Mouse (Mus musculus): Measurements from ENCODE around the gene Pacsin2. TPM values are rescaled to one million over a fixed set of nuclear protein-coding genes. Genes with fewer than 3 reads are reported as not detected.

Gene Pacsin2
- polyA plus RNA-seq, 1 experiment, result 78.3 TPM

GRCm38 (mm10) chr15:83417916-83418315 lies 46.5 kb downstream of the Pacsin2 start:
- no peak overlapping the region for H3K4me3 ChIP-seq (ENCODE audit: low read depth, low read length)
- no peaks in the 10 kb centered on the region for H3K27me3 ChIP-seq (ENCODE audit: control insufficient read depth, insufficient read depth, low read length, poor library complexity, severe bottlenecking)
- no peaks in the 10 kb centered on the region for H3K9me3 ChIP-seq (replicated peaks; ENCODE audit: control insufficient read depth, insufficient read depth, low read length, poor library complexity, severe bottlenecking)
- no peak overlapping the region for H3K9ac ChIP-seq (ENCODE audit: low read depth, poor library complexity, severe bottlenecking)
- TF ChIP-seq EP300 (IDR thresholded peaks at IDR 0.05; ENCODE audit: insufficient read depth, low read depth, low read length) (no peak), POLR2A (IDR thresholded peaks at IDR 0.05; ENCODE audit: insufficient read depth, low read length) (no peak), CTCF (IDR thresholded peaks at IDR 0.05; ENCODE audit: low read depth, low read length) (no peak)
- peaks cover 4% of the 10 kb centered on the region for H3K4me1 ChIP-seq (ENCODE audit: control insufficient read depth, insufficient read depth, low read length)
- no peak overlapping the region for H3K27ac ChIP-seq (ENCODE audit: insufficient read depth, low read length)
- H3K36me3 ChIP-seq (ENCODE audit: control insufficient read depth, insufficient read depth, low read length, poor library complexity, severe bottlenecking), result no peaks in the 10 kb centered on the region

- Histone ChIP-seq H3K4me3 (ENCODE audit: low read depth, low read length) (no peak overlapping the region), H3K4me1 (ENCODE audit: control insufficient read depth, insufficient read depth, low read length) (peaks cover 4% of the 10 kb centered on the region)
- TF ChIP-seq EP300 (IDR thresholded peaks at IDR 0.05; ENCODE audit: insufficient read depth, low read depth, low read length), result no peak
- no peak for TF ChIP-seq CTCF (IDR thresholded peaks at IDR 0.05; ENCODE audit: low read depth, low read length)
- no peak for TF ChIP-seq POLR2A (IDR thresholded peaks at IDR 0.05; ENCODE audit: insufficient read depth, low read length)
Measured at GRCm38 (mm10) chr15:83417407-83417806, 47.0 kb downstream of the Pacsin2 start.

GRCm38 (mm10) chr15:83415391-83415790 lies 49.0 kb downstream of the Pacsin2 start:
- H3K36me3 ChIP-seq (ENCODE audit: control insufficient read depth, insufficient read depth, low read length, poor library complexity, severe bottlenecking), result no peaks in the 10 kb centered on the region
- no peak overlapping the region for H3K27ac ChIP-seq (ENCODE audit: insufficient read depth, low read length)
- no peaks in the 10 kb centered on the region for H3K27me3 ChIP-seq (ENCODE audit: control insufficient read depth, insufficient read depth, low read length, poor library complexity, severe bottlenecking)
- peaks cover 4% of the 10 kb centered on the region for H3K4me1 ChIP-seq (ENCODE audit: control insufficient read depth, insufficient read depth, low read length)
- TF ChIP-seq POLR2A (IDR thresholded peaks at IDR 0.05; ENCODE audit: insufficient read depth, low read length) (no peak), EP300 (IDR thresholded peaks at IDR 0.05; ENCODE audit: insufficient read depth, low read depth, low read length) (no peak), CTCF (IDR thresholded peaks at IDR 0.05; ENCODE audit: low read depth, low read length) (no peak)
- H3K9ac ChIP-seq (ENCODE audit: low read depth, poor library complexity, severe bottlenecking), result no peak overlapping the region
- H3K9me3 ChIP-seq (replicated peaks; ENCODE audit: control insufficient read depth, insufficient read depth, low read length, poor library complexity, severe bottlenecking), result no peaks in the 10 kb centered on the region
- no peak overlapping the region for H3K4me3 ChIP-seq (ENCODE audit: low read depth, low read length)

More at GRCm38 (mm10) chr15:83417407-83417806, 47.0 kb downstream of the Pacsin2 start:
- H3K36me3 ChIP-seq (ENCODE audit: control insufficient read depth, insufficient read depth, low read length, poor library complexity, severe bottlenecking), result no peaks in the 10 kb centered on the region
- H3K9me3 ChIP-seq (replicated peaks; ENCODE audit: control insufficient read depth, insufficient read depth, low read length, poor library complexity, severe bottlenecking), result no peaks in the 10 kb centered on the region
- H3K27ac ChIP-seq (ENCODE audit: insufficient read depth, low read length), result no peak overlapping the region
- H3K27me3 ChIP-seq (ENCODE audit: control insufficient read depth, insufficient read depth, low read length, poor library complexity, severe bottlenecking), result no peaks in the 10 kb centered on the region
- no peak overlapping the region for H3K9ac ChIP-seq (ENCODE audit: low read depth, poor library complexity, severe bottlenecking)

GRCm38 (mm10) chr15:83411616-83412015 lies 52.8 kb downstream of the Pacsin2 start:
- Histone ChIP-seq H3K27ac (ENCODE audit: insufficient read depth, low read length) (no peak overlapping the region), H3K27me3 (ENCODE audit: control insufficient read depth, insufficient read depth, low read length, poor library complexity, severe bottlenecking) (no peaks in the 10 kb centered on the region), H3K9me3 (replicated peaks; ENCODE audit: control insufficient read depth, insufficient read depth, low read length, poor library complexity, severe bottlenecking) (no peaks in the 10 kb centered on the region), H3K4me3 (ENCODE audit: low read depth, low read length) (no peak overlapping the region), H3K36me3 (ENCODE audit: control insufficient read depth, insufficient read depth, low read length, poor library complexity, severe bottlenecking) (no peaks in the 10 kb centered on the region), H3K9ac (ENCODE audit: low read depth, poor library complexity, severe bottlenecking) (no peak overlapping the region), H3K4me1 (ENCODE audit: control insufficient read depth, insufficient read depth, low read length) (no peaks in the 10 kb centered on the region)
- no peak for TF ChIP-seq CTCF (IDR thresholded peaks at IDR 0.05; ENCODE audit: low read depth, low read length)
- no peak for TF ChIP-seq POLR2A (IDR thresholded peaks at IDR 0.05; ENCODE audit: insufficient read depth, low read length)

GRCm38 (mm10) chr15:83410735-83411134 lies 53.7 kb downstream of the Pacsin2 start:
- Histone ChIP-seq H3K36me3 (ENCODE audit: control insufficient read depth, insufficient read depth, low read length, poor library complexity, severe bottlenecking) (no peaks in the 10 kb centered on the region), H3K4me1 (ENCODE audit: control insufficient read depth, insufficient read depth, low read length) (no peaks in the 10 kb centered on the region), H3K27ac (ENCODE audit: insufficient read depth, low read length) (no peak overlapping the region), H3K4me3 (ENCODE audit: low read depth, low read length) (no peak overlapping the region), H3K9ac (ENCODE audit: low read depth, poor library complexity, severe bottlenecking) (no peak overlapping the region), H3K9me3 (replicated peaks; ENCODE audit: control insufficient read depth, insufficient read depth, low read length, poor library complexity, severe bottlenecking) (no peaks in the 10 kb centered on the region), H3K27me3 (ENCODE audit: control insufficient read depth, insufficient read depth, low read length, poor library complexity, severe bottlenecking) (no peaks in the 10 kb centered on the region)
- TF ChIP-seq CTCF (IDR thresholded peaks at IDR 0.05; ENCODE audit: low read depth, low read length), result no peak
- no peak for TF ChIP-seq POLR2A (IDR thresholded peaks at IDR 0.05; ENCODE audit: insufficient read depth, low read length)
- no peak for TF ChIP-seq EP300 (IDR thresholded peaks at IDR 0.05; ENCODE audit: insufficient read depth, low read depth, low read length)

- H3K36me3 ChIP-seq (ENCODE audit: control insufficient read depth, insufficient read depth, low read length, poor library complexity, severe bottlenecking), result no peaks in the 10 kb centered on the region
- H3K27ac ChIP-seq (ENCODE audit: insufficient read depth, low read length), result no peak overlapping the region
- H3K4me3 ChIP-seq (ENCODE audit: low read depth, low read length), result no peak overlapping the region
- H3K9me3 ChIP-seq (replicated peaks; ENCODE audit: control insufficient read depth, insufficient read depth, low read length, poor library complexity, severe bottlenecking), result no peaks in the 10 kb centered on the region
- H3K4me1 ChIP-seq (ENCODE audit: control insufficient read depth, insufficient read depth, low read length), result no peaks in the 10 kb centered on the region
- TF ChIP-seq POLR2A (IDR thresholded peaks at IDR 0.05; ENCODE audit: insufficient read depth, low read length) (no peak), CTCF (IDR thresholded peaks at IDR 0.05; ENCODE audit: low read depth, low read length) (no peak), EP300 (IDR thresholded peaks at IDR 0.05; ENCODE audit: insufficient read depth, low read depth, low read length) (no peak)
- no peaks in the 10 kb centered on the region for H3K27me3 ChIP-seq (ENCODE audit: control insufficient read depth, insufficient read depth, low read length, poor library complexity, severe bottlenecking)
- no peak overlapping the region for H3K9ac ChIP-seq (ENCODE audit: low read depth, poor library complexity, severe bottlenecking)
Measured at GRCm38 (mm10) chr15:83410270-83410669, 54.1 kb downstream of the Pacsin2 start.
